Mouse (Mus musculus): ENCODE results near the gene Ociad1. TPM values are rescaled to one million over a fixed set of nuclear protein-coding genes. Genes with fewer than 3 reads are reported as not detected.

The Ociad1 gene
- total RNA-seq, 2 experiments from 2014 or later = 475 TPM

DNA sequence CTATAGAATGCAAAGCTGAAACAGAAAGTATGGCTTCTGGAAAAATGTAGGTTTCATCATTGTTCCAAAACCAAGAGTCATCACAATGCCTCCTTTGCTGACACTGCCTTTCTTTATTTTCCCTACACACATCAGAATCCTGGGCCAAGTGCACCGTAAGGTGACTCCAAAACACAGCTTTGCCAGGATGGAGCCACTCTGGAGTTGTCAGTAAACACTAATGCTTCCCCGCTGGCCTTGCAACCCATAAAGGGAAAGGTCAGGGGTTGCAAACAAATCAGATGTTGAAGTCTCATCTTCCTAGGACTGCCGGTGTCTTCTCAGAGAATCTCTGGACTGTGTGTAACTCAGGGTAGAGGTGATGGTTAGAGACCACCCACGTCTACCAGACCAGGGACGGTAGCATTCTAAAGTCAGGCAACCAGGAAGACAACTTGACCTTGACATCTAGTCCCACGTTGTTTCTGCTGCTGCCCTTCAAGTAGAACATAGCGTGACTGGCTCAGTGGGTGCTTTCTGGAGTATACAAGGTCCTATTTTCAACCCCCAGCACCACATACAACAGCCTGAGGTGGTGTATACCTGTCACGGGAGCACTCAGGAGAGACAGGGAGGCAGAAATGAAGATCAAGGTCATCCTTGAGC, 32.1 kb downstream of the Ociad1 start:
- intact Hi-C loops (cut with DNase I) = no loop called here
- no peak for DNase-seq (ENCODE audit: low spot score in 2 of 2)

DNA sequence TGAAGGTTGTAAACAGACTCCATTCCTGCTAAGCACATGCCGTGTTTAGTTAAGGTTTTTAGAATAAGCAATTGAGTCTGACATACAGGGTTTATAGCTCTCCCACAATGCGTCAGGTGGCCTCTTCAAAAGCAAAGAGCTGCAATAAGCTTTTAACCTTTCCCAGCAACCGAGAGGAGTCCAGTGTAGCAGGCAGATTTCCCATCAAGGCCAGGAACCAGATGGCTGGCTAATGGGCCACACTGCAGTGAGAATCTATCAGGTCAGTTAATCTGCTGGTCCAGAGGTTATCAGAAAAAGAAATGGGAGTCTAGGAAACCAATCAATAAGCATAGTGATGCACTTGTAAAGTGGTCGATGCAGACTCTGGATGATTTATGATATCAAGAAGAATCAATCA, 38.4 kb downstream of the Ociad1 start:
- no peak for DNase-seq (ENCODE audit: low spot score in 2 of 2)
- intact Hi-C loops (cut with DNase I) = no loop called here

DNA sequence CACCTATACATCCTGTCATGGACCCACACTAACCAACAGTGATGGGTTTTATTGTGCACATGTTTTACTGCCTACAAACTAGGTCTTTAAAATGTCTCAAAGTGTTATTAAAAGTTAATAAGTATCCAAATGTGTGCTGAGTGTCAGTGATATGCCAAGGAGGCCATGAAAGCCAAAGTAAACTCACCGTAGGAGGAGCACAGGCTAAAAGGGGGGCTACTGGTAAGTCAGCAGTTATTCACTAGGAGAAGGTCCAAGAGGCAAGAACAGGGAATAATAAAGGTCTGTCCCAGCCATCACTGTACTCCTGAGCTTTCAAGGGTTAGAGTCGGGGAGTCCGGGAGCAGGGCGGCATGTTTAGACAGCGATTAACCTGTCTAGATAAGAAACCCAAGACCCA, 43.9 kb downstream of the Ociad1 start:
- intact Hi-C loops (cut with DNase I) = loop anchor here (2.0 kb wide), 1 partner anchor 44 kb away; no protein-coding TSS in a partner anchor

DNA sequence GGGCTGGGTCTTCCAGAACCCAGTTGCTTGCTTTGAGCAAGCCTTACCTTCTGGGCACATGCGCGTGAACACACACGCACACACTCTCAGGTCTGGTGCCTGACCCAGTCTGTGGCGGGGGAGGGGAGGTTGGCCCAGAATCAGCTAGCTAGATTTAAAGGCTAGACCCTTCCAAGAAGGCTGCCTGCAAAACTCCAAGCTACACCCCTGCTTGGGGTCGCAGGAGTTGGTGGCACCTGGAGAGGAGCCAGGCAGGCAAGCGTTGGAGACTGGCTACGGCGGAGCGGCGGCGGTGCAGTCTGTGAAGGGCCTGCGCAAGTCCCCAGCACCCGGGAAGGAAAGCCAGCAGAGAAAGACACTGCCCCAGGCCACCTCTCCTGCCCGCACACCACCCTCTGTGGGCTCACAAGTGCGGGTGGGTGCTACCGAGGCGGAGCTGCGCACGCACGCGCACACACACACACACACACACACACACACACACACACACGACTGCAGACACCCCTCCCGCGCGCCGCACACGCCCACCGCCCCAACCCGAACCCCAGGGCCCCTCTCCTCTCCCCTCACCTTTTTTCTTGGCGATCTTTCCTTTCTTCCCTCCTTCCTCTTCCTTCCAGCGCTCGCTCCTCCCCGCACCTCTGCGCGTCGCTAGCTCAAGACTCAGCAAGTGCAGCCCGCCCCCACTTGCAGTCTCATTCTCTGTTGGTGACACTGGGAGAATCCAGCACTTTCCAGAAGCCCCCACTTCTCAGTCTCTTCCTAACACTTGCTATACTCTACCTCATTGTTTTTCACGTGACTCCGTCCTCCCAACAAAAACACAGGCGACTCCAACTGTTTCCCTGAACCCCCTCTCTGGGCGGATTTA, 45.6 kb downstream of the Ociad1 start:
- peak; percentile 69 to 89 for DNase-seq (ENCODE audit: low spot score in 2 of 2)
- intact Hi-C loops (cut with DNase I) = loop anchor here (2.0 kb wide), 1 partner anchor 43 kb away; no protein-coding TSS in a partner anchor

More for the DNA sequence above, 43.9 kb downstream of the Ociad1 start:
- DNase-seq (ENCODE audit: low spot score in 2 of 2) = no peak

DNA sequence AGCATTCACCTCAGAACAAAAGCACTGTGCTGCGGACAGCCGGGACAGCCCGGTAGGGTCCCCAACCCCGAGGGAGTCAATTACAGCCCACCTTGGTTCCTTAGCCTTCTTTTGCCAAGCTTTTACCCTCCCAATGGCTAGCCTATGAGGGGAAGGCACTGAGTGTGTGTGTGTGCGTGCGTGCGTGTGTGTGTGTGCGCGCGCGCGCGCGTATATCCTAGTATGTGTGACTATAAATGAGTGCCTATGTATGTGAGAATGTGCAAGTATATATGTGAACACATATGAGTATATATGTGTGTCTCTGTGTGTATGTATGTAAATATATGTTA, 46.2 kb downstream of the Ociad1 start:
- intact Hi-C loops (cut with DNase I) = no loop called here
- no peak for DNase-seq (ENCODE audit: low spot score in 2 of 2)

DNA sequence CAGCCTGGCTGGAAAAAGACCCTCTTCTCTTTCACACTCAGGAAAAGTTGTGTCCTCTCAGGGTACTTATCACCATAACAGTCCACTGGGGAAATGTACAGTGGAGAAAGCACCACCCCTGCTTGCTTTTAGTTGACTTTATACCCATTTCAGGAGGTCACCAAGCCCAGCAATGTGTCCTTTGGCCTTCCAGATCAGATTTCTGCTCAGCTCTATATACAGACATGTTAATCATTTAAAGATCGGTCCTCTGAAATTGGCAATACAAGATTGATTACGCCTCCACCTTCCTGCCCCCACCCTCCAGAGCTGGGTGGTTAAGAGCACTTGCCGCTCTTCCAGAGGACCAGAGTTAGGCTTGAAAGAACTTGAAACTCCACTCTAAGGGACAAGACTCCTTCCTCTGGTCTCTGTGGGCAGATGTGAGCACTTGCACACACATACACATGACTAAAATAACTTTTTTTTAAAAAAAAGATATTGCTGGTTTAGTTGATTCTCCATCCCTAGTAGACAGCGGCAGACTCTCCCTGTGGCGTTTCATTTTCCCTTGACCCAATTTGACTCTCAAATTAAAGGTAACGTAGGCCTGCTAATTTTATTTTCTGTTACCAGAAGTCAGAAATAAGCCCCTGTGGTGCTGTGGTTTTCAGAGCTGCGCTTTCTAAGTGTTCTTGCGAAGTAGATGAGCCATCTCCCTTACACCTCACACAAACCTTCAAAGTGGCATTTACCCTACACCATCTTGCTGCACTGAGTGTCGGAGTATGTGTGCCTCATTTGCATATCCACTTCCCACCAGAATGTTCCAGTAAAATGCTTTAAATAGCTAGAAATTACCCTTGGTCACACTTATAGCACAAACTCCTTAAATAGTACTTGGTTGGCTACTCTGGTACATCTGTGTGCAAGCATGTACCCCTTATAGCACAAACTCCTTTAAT, 47.5 kb downstream of the Ociad1 start:
- DNase-seq (ENCODE audit: low spot score in 2 of 2) = peak in 1 of 2 experiments; percentile 81
- intact Hi-C loops (cut with DNase I) = loop anchor here (1.0 kb wide), 1 partner anchor 19 kb away; no protein-coding TSS in a partner anchor

DNA sequence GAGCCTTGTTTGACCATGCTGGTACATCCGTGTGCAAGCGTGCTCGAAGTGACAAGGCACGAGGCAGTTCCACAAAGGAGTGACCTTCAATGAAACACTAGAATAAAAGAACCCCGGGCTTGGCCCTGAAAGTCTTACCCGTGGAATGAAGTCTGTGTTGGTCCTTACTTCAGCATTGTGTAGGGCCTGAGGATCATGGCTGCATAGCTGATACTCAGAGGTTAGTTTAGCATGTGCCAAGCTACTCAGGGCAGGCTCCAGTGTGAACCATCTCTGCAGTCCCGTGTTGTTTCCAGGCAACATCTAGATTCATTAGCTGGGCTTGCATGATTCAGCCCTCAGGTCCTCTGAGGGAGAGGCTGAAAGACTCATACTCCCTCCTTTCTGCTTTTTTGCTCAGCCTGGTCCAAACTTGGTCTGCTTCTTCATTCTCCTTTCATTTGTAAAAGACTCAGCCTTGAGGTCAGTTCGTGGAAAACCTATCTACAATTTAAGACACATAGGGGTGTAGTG, 48.2 kb downstream of the Ociad1 start, which contains the start of gene Ociad2:
Gene Ociad2, minus strand, starts transcription at position 306 of the 513 bp plus-strand sequence.
- DNase-seq (ENCODE audit: low spot score in 2 of 2) = peak in 1 of 2 experiments; percentile 33
- intact Hi-C loops (cut with DNase I) = loop anchor here (1.0 kb wide), 1 partner anchor 19 kb away; no protein-coding TSS in a partner anchor

DNA sequence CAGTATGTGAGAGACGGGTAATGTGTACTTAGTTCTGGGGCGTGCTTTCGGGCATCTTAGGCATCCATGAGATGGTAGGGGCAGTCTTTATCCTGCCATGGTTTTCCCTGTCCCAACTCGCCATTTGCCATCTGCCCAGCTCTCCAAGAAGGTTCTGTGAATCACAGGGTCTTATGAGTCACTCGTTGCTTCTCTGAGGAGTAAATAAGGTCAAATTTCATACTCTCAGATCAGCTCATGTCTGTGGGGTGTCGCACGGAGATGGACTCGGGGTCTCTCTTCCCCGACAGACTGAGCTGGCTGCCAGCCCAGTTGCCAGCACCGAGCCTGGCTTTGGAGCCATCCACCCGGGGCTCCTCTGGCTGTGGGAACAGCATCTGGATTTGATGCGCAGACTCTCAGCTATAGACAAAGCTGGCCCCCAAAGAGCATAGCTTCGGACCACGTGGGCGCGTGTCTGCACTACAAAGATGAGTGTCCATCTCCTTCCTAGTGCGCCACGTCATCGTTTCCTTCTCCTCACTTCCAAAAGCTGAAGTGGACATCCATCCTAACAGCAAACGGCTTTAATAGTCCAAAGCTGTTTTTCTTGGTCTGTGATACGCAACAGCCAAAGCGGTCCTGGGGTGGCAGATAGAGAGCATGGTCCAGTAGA, 50.2 kb downstream of the Ociad1 start:
- no peak for DNase-seq (ENCODE audit: low spot score in 2 of 2)
- intact Hi-C loops (cut with DNase I) = no loop called here

DNA sequence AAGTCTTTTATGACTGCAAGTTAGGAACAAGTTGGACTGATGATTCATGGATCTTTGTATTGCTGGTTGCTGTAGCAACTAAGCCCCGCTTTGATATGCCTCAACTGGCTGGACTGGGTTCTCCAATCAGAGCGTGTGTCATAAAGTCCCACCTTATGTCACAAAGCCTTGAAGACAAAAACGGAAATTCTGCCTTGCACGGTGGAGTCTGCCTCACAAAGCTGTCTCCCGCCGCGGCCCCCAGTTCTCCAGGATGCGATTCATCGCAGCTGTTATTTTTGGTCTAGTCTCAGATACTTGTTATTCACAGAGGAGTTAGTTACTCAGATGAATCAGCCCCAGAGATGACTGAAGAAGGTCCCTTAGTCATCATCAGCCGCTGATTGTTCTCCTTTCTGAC, 51.7 kb downstream of the Ociad1 start:
- intact Hi-C loops (cut with DNase I) = loop anchor here (1.0 kb wide), 1 partner anchor 15 kb away; no protein-coding TSS in a partner anchor
- peak; percentile 84 to 97 for DNase-seq (ENCODE audit: low spot score in 2 of 2)

DNA sequence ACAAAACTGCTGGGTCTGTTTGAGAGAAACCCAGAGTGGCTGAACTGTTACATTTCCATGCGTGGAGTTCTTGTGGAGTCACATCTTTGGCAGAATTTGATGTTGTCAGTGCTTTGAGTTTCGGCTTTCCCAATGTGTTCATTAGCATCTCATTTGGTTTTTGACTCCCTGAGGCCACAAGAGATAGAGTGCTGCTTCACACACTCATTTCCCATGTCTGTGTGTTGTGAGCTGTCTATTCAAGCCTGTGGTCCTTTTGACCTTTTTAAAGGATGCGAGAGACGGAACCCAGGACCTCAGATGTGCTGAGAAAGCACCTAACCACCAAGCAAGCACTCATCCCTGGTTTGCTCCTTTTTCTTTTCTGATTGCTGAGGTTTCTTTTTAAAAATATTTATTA, 52.7 kb downstream of the Ociad1 start:
- intact Hi-C loops (cut with DNase I) = no loop called here
- no peak for DNase-seq (ENCODE audit: low spot score in 2 of 2)

DNA sequence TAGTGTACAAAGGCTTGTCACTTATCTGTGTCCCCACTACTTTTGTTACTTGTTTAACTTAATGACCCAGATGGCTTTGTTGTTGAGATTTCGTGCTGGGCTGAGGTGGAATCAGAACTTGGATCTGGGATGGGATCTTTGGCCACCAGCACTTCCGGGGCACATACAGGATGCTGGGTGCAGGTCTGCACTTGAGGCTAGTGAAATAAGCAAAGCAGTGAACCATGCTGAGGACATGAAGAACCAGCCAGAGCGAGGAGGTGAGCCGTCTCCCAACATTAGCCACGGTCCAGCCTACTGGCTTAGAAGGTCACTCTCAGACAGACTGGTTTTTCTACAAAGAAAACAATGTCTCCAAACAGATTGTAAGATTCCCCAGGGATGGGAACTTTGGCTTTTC, 56.9 kb downstream of the Ociad1 start:
- intact Hi-C loops (cut with DNase I) = no loop called here
- no peak for DNase-seq (ENCODE audit: low spot score in 2 of 2)

DNA sequence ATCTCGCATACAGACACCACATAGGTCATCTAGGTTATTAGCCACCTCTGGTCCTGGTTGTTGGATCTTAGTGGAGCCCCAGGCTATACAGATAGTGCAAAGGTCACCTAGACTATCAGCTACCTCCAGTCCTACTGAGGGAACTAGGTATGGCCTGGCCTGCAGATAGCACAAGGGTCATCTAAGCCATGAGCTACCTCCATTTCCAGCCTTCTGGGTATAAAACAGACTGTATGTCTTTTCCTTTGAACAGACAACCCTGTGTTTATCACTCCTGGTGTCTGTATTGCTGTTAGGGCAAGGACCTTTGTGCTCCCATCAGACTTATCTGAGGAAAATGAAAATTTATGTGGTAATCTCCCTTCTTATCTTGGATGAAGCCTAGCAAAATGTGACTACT, 59.2 kb downstream of the Ociad1 start:
- intact Hi-C loops (cut with DNase I) = no loop called here
- no peak for DNase-seq (ENCODE audit: low spot score in 2 of 2)

DNA sequence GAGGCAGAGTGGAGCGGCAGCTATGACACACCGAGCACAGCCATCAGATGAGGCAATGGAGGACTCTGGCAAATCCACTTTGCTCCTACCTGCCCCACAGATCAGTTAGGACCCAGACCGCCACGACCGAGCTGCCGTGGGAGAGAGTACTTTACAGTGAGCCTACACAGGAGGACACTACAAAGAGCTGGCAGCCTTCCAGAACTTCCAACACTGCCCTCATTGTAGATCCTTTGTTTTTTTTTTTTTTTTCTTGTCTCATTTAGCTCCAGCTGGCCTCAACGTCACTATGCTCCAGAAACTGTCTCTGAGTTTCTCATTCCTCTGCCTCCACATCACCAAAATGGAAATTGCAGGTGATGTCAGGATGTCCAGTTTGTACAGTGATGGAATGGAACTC, 60.9 kb downstream of the Ociad1 start:
- intact Hi-C loops (cut with DNase I) = no loop called here
- DNase-seq (ENCODE audit: low spot score in 2 of 2) = peak in 1 of 2 experiments; percentile 71

DNA sequence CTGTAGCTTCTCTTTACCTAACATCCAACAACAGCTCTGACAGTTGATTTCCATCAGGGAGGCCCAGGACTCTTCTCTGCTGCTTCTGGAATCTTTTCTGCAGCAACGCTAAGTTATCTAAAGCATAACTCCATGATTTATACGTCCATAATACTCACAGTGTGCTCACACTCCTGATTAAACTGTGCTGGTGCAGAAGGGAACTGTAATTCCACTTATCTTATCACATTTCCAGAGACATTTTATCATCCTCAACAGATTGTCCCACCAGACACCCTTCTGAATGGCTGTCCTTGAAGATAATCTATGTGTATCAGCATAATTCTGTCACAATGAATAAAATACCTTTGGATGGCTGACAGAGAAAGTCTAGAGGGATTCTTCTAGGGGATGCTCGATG, 61.4 kb downstream of the Ociad1 start:
- intact Hi-C loops (cut with DNase I) = no loop called here
- DNase-seq (ENCODE audit: low spot score in 2 of 2) = no peak

DNA sequence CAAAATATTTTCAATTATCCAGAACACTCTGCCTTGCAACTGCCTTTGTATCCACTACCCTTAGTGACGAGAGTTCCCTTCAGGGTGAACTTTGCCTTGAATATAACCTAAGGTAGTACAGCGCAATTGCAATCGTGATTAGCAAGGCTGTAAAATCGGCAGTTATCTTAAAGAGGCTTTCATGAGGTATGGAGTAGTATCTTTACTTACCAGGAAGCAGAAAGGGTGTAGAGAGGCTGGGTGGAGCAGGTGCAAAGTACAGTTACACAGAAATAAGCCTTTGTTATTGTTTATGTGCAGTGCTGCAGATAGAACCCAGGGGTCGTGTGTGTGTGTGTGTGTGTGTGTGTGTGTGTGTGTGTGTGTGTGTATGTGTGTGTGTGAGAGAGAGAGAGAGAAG, 62.8 kb downstream of the Ociad1 start:
- DNase-seq (ENCODE audit: low spot score in 2 of 2) = no peak
- intact Hi-C loops (cut with DNase I) = no loop called here

DNA sequence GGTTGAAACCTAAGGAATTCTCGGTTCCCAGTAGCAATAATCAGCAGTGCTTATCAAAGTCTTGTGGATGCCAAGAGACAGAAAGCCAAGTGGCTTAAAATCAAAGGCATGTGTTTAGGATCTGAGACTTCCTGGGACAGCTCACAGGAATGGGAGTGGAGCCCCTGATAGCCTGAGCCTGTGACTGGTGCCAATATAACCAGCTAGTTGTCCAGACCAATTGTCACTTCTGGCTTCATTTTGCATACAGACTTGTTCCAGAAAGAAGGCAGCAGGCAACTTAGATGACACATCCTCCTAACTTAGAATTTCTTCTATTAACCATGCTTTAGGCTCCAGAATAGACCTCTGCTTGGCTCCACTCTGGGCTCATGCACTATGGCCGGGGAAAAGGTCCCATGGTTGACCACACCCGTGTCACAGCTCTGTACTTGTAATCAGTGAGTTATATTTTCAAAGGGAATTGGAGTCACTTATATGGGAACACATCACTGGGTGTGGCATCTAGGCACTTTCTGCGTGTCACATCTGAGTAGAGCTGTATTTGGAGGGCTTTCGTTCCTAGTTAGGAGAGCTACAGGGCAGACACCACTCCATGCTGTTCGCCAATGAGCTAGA, 66.7 kb downstream of the Ociad1 start:
- intact Hi-C loops (cut with DNase I) = loop anchor here (1.0 kb wide), 3 partner anchors 10 to 19 kb away; no protein-coding TSS in a partner anchor
- peak in 1 of 2 experiments; percentile 57 for DNase-seq (ENCODE audit: low spot score in 2 of 2)

DNA sequence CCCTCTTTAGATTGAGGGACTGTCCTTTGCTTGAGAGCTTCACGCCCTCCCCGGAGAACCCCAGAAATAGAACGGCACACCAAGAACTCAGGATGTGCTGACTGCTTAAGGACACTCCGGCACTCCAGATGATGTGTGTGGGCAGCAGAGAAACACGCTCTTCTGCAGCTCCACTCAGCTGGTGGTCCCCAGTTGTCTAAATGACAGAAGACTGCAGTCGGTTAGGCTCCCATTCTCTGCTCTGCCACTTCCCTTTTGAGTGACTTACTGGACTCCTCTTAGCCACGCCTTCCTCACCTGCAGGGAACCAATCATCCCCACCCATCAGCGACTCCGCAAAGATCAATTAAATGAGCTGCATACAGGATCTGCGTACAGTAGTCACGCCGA, 67.2 kb downstream of the Ociad1 start:
- DNase-seq (ENCODE audit: low spot score in 2 of 2) = peak; percentile 80 to 94
- intact Hi-C loops (cut with DNase I) = loop anchor here (1.0 kb wide), 3 partner anchors 10 to 19 kb away; no protein-coding TSS in a partner anchor

DNA sequence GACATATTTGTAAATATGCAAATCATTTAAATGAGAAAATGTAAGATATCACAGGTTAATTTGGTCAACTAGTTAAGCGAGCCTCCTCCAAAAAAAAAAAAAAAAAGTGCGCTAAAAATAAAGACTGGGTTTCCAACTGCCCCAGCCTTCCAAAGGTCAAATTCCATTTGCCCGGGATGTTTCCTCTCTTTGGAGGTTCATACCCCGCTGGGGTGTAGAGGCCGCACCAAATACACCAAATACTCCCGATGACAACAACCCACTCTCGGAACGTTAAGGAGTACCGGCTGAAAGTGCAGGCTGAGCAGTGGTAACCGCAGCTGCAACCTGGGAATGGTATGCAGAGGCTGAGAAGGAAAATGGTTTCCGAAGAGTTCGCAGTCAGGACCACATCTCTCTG, 67.7 kb downstream of the Ociad1 start:
- no peak for DNase-seq (ENCODE audit: low spot score in 2 of 2)
- intact Hi-C loops (cut with DNase I) = no loop called here
